Mouse (Mus musculus): ENCODE results near the gene Ddx6. TPM values are rescaled to one million over a fixed set of nuclear protein-coding genes. Genes with fewer than 3 reads are reported as not detected.

Ddx6 gene
- polyA plus RNA-seq, 1 experiment from 2014 or later: 9.8 TPM

Other genes starting within 250 kb of the Ddx6 start
- gene Vps11, start 243.2 kb upstream of the Ddx6 start, polyA plus RNA-seq (2015; fragmentation: Nextera tagmentation; extraction: Ambion mirVana): 20.0 and 21.1 TPM in 2 replicates
- gene Hyou1, start 225.4 kb upstream of the Ddx6 start, polyA plus RNA-seq (2015; fragmentation: Nextera tagmentation; extraction: Ambion mirVana): 16.0 and 17.5 TPM in 2 replicates
- 31.4 and 36.4 TPM in 2 replicates for gene Slc37a4, start 208.0 kb upstream of the Ddx6 start, polyA plus RNA-seq (2015; fragmentation: Nextera tagmentation; extraction: Ambion mirVana)
- gene Rps25, start 197.8 kb upstream of the Ddx6 start, polyA plus RNA-seq (2015; fragmentation: Nextera tagmentation; extraction: Ambion mirVana): 1,048 and 1,209 TPM in 2 replicates
- 78.9 and 89.7 TPM in 2 replicates for gene Trappc4, start 197.3 kb upstream of the Ddx6 start, polyA plus RNA-seq (2015; fragmentation: Nextera tagmentation; extraction: Ambion mirVana)
- gene Ccdc84, start 186.3 kb upstream of the Ddx6 start, polyA plus RNA-seq (2015; fragmentation: Nextera tagmentation; extraction: Ambion mirVana): 19.6 and 21.4 TPM in 2 replicates
- gene Foxr1, start 163.8 kb upstream of the Ddx6 start, polyA plus RNA-seq (2015; fragmentation: Nextera tagmentation; extraction: Ambion mirVana): not detected in 2 replicates
- gene Upk2, start 149.9 kb upstream of the Ddx6 start, polyA plus RNA-seq (2015; fragmentation: Nextera tagmentation; extraction: Ambion mirVana): not detected in 2 replicates
- 7.3 and 9.4 TPM in 2 replicates for gene Bcl9l, start 122.1 kb upstream of the Ddx6 start, polyA plus RNA-seq (2015; fragmentation: Nextera tagmentation; extraction: Ambion mirVana)
- not detected in 2 replicates for gene Cxcr5, start 43.0 kb upstream of the Ddx6 start, polyA plus RNA-seq (2015; fragmentation: Nextera tagmentation; extraction: Ambion mirVana)
- not detected in 2 replicates for gene Treh, start 68.3 kb downstream of the Ddx6 start, polyA plus RNA-seq (2015; fragmentation: Nextera tagmentation; extraction: Ambion mirVana)
- 20.2 and 24.4 TPM in 2 replicates for gene Phldb1, start 130.3 kb downstream of the Ddx6 start, polyA plus RNA-seq (2015; fragmentation: Nextera tagmentation; extraction: Ambion mirVana)
- 114 and 119 TPM in 2 replicates for gene Arcn1, start 163.0 kb downstream of the Ddx6 start, polyA plus RNA-seq (2015; fragmentation: Nextera tagmentation; extraction: Ambion mirVana)
- gene Ift46, start 163.0 kb downstream of the Ddx6 start, polyA plus RNA-seq (2015; fragmentation: Nextera tagmentation; extraction: Ambion mirVana): 65.7 and 68.6 TPM in 2 replicates
- 1.5 and 1.9 TPM in 2 replicates for gene Tmem25, start 194.4 kb downstream of the Ddx6 start, polyA plus RNA-seq (2015; fragmentation: Nextera tagmentation; extraction: Ambion mirVana)
- gene Ttc36, start 198.2 kb downstream of the Ddx6 start, polyA plus RNA-seq (2015; fragmentation: Nextera tagmentation; extraction: Ambion mirVana): 0.29 and 2.2 TPM in 2 replicates